Mouse (Mus musculus): ENCODE measurements at regions not wholly inside any gene's neighbourhood (a gene's known extent, or its start where the extent isn't known, plus 50 kb on each side); places are given as distances from the start of the nearest gene placed in this dataset.

- DNase-seq: no peak
Measured at GRCm38 (mm10) chr12:109272101-109272500, 180.5 kb upstream of the Dlk1 start.

- peak in 1 of 2 experiments; percentile 4 for DNase-seq
Measured at GRCm38 (mm10) chr12:109314850-109315249, 137.8 kb upstream of the Dlk1 start.

GRCm38 (mm10) chr12:109325986-109326385 lies 126.6 kb upstream of the Dlk1 start:
- no peak for DNase-seq

- DNase-seq: no peak
Measured at GRCm38 (mm10) chr12:109371327-109371726, 81.3 kb upstream of the Dlk1 start.

GRCm38 (mm10) chr12:109385794-109386193 lies 66.8 kb upstream of the Dlk1 start:
- DNase-seq: no peak

GRCm38 (mm10) chr12:109388791-109389190 lies 63.8 kb upstream of the Dlk1 start:
- no peak for DNase-seq

GRCm38 (mm10) chr12:109390388-109390920 lies 62.2 kb upstream of the Dlk1 start:
- DNase-seq: no peak

- DNase-seq: no peak
Measured at GRCm38 (mm10) chr12:109390978-109391377, 61.6 kb upstream of the Dlk1 start.

- no peak for DNase-seq
Measured at GRCm38 (mm10) chr12:109393326-109393725, 59.3 kb upstream of the Dlk1 start.

- DNase-seq: peak; percentile 51 to 76
Measured at GRCm38 (mm10) chr12:109393795-109394194, 58.8 kb upstream of the Dlk1 start.

GRCm38 (mm10) chr12:109394396-109394795 lies 58.2 kb upstream of the Dlk1 start:
- no peak for DNase-seq

- no peak for DNase-seq
Measured at GRCm38 (mm10) chr12:109396614-109397013, 56.0 kb upstream of the Dlk1 start.

GRCm38 (mm10) chr12:109397175-109398058 lies 55.2 kb upstream of the Dlk1 start:
- DNase-seq: no peak

GRCm38 (mm10) chr12:109398473-109398872 lies 54.1 kb upstream of the Dlk1 start:
- no peak for DNase-seq

GRCm38 (mm10) chr12:109398951-109399350 lies 53.7 kb upstream of the Dlk1 start:
- no peak for DNase-seq

- peak; percentile 25 to 36 for DNase-seq
Measured at GRCm38 (mm10) chr12:109399591-109399990, 53.0 kb upstream of the Dlk1 start.

- no peak for DNase-seq
Measured at GRCm38 (mm10) chr12:109400041-109400440, 52.6 kb upstream of the Dlk1 start.

GRCm38 (mm10) chr12:109400936-109401586 lies 51.6 kb upstream of the Dlk1 start:
- no peak for DNase-seq

- DNase-seq: no peak
Measured at GRCm38 (mm10) chr12:109401696-109402095, 50.9 kb upstream of the Dlk1 start.

GRCm38 (mm10) chr12:109402226-109402625 lies 50.4 kb upstream of the Dlk1 start:
- peak; percentile 32 to 41 for DNase-seq

All from heart, adult 18-20 months (tissue).